Mouse (Mus musculus) adrenal gland, adult 18-20 months (tissue): ENCODE measurements around the gene Baz1a. TPM values are rescaled to one million over a fixed set of nuclear protein-coding genes. Genes with fewer than 3 reads are reported as not detected.

Experiments used
- DNase-seq, 2 experiments: peaks; one replicate each; pipeline ENCODE4 v3.0.0; 2021 to 2022; ENCODE audit warnings: low spot score in 2 of 2
- long read RNA-seq, 2 experiments: library from polyadenylated mRNA; stranded (forward); transcript quantifications; one replicate each; pipeline ENCODE4 v2.0.0; 2021
- total RNA-seq, 2 experiments: library from RNA; stranded (reverse); gene quantifications; 1 replicate in 1 of 2; 2 replicates in 1 of 2; pipeline ENCODE4 v1.2.3; 2021

Baz1a gene
- total RNA-seq: 10 to 100 TPM; 22.8 to 23.0 TPM
- long read RNA-seq, experiment 1, full-length matches to known transcripts: 2 of 4 reads
- long read RNA-seq, experiment 1, partial matches to known transcripts: 0 of 4 reads
- long read RNA-seq, experiment 1, other reads (novel, unspliced or antisense): 2 of 4 reads
- long read RNA-seq, experiment 2, partial matches to known transcripts: 4 of 5 reads
- long read RNA-seq, experiment 2, other reads (novel, unspliced or antisense): 1 of 5 reads

- DNase-seq: no peak
Observed at GRCm38 (mm10) chr12:55013626-55014398, at the start of gene Baz1a. Baz1a (minus strand) TSS chr12:55014348.

GRCm38 (mm10) chr12:55062141-55062540, 48.0 kb upstream of the Baz1a start:
- DNase-seq: no peak

- DNase-seq: no peak
Observed at GRCm38 (mm10) chr12:55061006-55061405, 46.9 kb upstream of the Baz1a start.

- no peak for DNase-seq
Observed at GRCm38 (mm10) chr12:55060212-55060898, 46.2 kb upstream of the Baz1a start.

GRCm38 (mm10) chr12:55059812-55060211, 45.7 kb upstream of the Baz1a start:
- DNase-seq: no peak

GRCm38 (mm10) chr12:55058865-55059615, 44.9 kb upstream of the Baz1a start:
- no peak for DNase-seq

GRCm38 (mm10) chr12:55056703-55057102, 42.6 kb upstream of the Baz1a start:
- DNase-seq: no peak

GRCm38 (mm10) chr12:55054551-55055241, 40.5 kb upstream of the Baz1a start:
- no peak for DNase-seq

GRCm38 (mm10) chr12:55053267-55053666, 39.1 kb upstream of the Baz1a start:
- DNase-seq: no peak

- DNase-seq: no peak
Observed at GRCm38 (mm10) chr12:55051210-55052173, 37.3 kb upstream of the Baz1a start.

- DNase-seq: no peak
Observed at GRCm38 (mm10) chr12:55049731-55050353, 35.7 kb upstream of the Baz1a start.

- DNase-seq: no peak
Observed at GRCm38 (mm10) chr12:55041011-55041410, 26.9 kb upstream of the Baz1a start.

- no peak for DNase-seq
Observed at GRCm38 (mm10) chr12:55027088-55027487, 12.9 kb upstream of the Baz1a start.

GRCm38 (mm10) chr12:55023284-55023683, 9.1 kb upstream of the Baz1a start:
- DNase-seq: no peak

GRCm38 (mm10) chr12:55019421-55019877, 5.3 kb upstream of the Baz1a start:
- no peak for DNase-seq

GRCm38 (mm10) chr12:55017119-55017721, 3.1 kb upstream of the Baz1a start:
- DNase-seq: no peak

GRCm38 (mm10) chr12:55016339-55017118, 2.4 kb upstream of the Baz1a start:
- DNase-seq: no peak

- no peak for DNase-seq
Observed at GRCm38 (mm10) chr12:55015428-55015827, 1.3 kb upstream of the Baz1a start.
